In genomic region chr9:7784615-7785012, GRCm38 (mm10) we compare ENCODE assay signal across 11 mouse cellular contexts. TPM values are rescaled to one million over a fixed set of nuclear protein-coding genes. Genes with fewer than 3 reads are reported as not detected.
DNase-seq lines count a peak whose midpoint lies in the region; ATAC-seq and TF ChIP-seq lines count a peak whose summit lies in the region.
"Had no signal": no experiment of that assay in that cellular context is flagged by ENCODE, and none has a peak within 500 bp of the region (broad histone marks: within the 10 kb centered on the region; RNA-seq: fewer than 3 reads in every experiment).

No protein-coding gene starts in this region.

- H3K27ac ChIP-seq in hindbrain, embryonic 10.5 days: peak overlapping the region; percentile 42; the same call in 1 of the 2 replicates
- no peak overlapping the region for H3K27ac ChIP-seq in hindbrain, embryonic 16.5 days (ENCODE audit: low read depth, low read length)
- H3K27ac ChIP-seq in spleen, adult 2 months (ENCODE audit: insufficient read depth, low read length): peak overlapping the region; percentile 4; the same call in 1 of the 2 replicates

- H3K36me3 ChIP-seq in hindbrain, embryonic 10.5 days: peaks cover 63% of the 10 kb centered on the region
- H3K36me3 ChIP-seq in hindbrain, embryonic 16.5 days (ENCODE audit: control insufficient read depth, insufficient read depth, low read length): no peaks in the 10 kb centered on the region
- peaks cover 10% of the 10 kb centered on the region for H3K36me3 ChIP-seq in spleen, adult 2 months (ENCODE audit: control insufficient read depth, insufficient read depth, low read length)

- peak; percentile 37 for DNase-seq in hindbrain, embryonic 10.5 days (ENCODE audit: low spot score)
- DNase-seq in spleen, adult 2 months (ENCODE audit: low read depth in 1 of 2, low spot score in 2 of 2): no peak
- no peak for DNase-seq in spleen, postnatal 10 days (ENCODE audit: low spot score in 2 of 2)
- peak; percentile 46 for DNase-seq in forelimb bud, embryonic 11.5 days (ENCODE audit: low read depth, low spot score)
- DNase-seq in retina, postnatal 1 day: peak; percentile 81
- DNase-seq in testis, postnatal 10 days (ENCODE audit: low spot score): no peak
- DNase-seq: adrenal gland, adult 2 months; cerebellum, postnatal 14 days; kidney, adult 9 months had no signal

- no peaks in the 10 kb centered on the region for H3K27me3 ChIP-seq in hindbrain, embryonic 10.5 days (ENCODE audit: insufficient read depth, poor library complexity, severe bottlenecking)
- no peaks in the 10 kb centered on the region for H3K27me3 ChIP-seq in hindbrain, embryonic 16.5 days (replicated peaks; ENCODE audit: control insufficient read depth, insufficient read depth, low read length)
- H3K27me3 ChIP-seq in spleen, adult 2 months (ENCODE audit: control insufficient read depth, insufficient read depth, low read length): no peaks in the 10 kb centered on the region

- WGBS in hindbrain, embryonic 10.5 days: 38% methylated on average over 1 of the region's 1 CpGs
- 44% methylated on average over 1 of the region's 1 CpGs for WGBS in hindbrain, embryonic 16.5 days
- 53% methylated on average over 1 of the region's 1 CpGs for WGBS in spleen, adult 2 months

- no peaks in the 10 kb centered on the region for H3K9me3 ChIP-seq in hindbrain, embryonic 10.5 days
- H3K9me3 ChIP-seq in hindbrain, embryonic 16.5 days (ENCODE audit: control insufficient read depth, low read length): no peaks in the 10 kb centered on the region

- no peak for TF ChIP-seq CTCF in spleen, adult 2 months (IDR thresholded peaks at IDR 0.05; ENCODE audit: extremely low read depth, insufficient read depth, insufficient read length, insufficient replicate concordance)

- no peak for ATAC-seq in hindbrain, embryonic 16.5 days
- ATAC-seq in granulocyte monocyte progenitor cell, adult 5-6 weeks (replicated peaks; ENCODE audit: poor library complexity, severe bottlenecking): no peak

- no peak overlapping the region for H3K9ac ChIP-seq in hindbrain, embryonic 16.5 days (ENCODE audit: low read depth, low read length)

- no peak overlapping the region for H3K4me3 ChIP-seq in hindbrain, embryonic 10.5 days
- no peak overlapping the region for H3K4me3 ChIP-seq in hindbrain, embryonic 16.5 days (ENCODE audit: low read length)
- no peak overlapping the region for H3K4me3 ChIP-seq in spleen, adult 2 months (ENCODE audit: extremely low read depth, insufficient read depth, insufficient read length)

- no peak for TF ChIP-seq POLR2A in spleen, adult 2 months (IDR thresholded peaks at IDR 0.05; ENCODE audit: low read depth, low read length)

- H3K4me2 ChIP-seq in hindbrain, embryonic 16.5 days (ENCODE audit: low read length): no peak overlapping the region

- H3K4me1 ChIP-seq in hindbrain, embryonic 10.5 days (replicated peaks): peaks cover 19% of the 10 kb centered on the region
- no peaks in the 10 kb centered on the region for H3K4me1 ChIP-seq in hindbrain, embryonic 16.5 days (ENCODE audit: control insufficient read depth, insufficient read depth, low read depth, low read length)
- peaks cover 24% of the 10 kb centered on the region for H3K4me1 ChIP-seq in spleen, adult 2 months (ENCODE audit: control insufficient read depth, insufficient read depth, insufficient read length)

RNA-seq across cellular contexts. Expression of gene Tmem123, which starts 20.8 kb away (rescaled TPM):
- 110 and 126 TPM in 2 replicates for polyA plus RNA-seq in hindbrain, embryonic 10.5 days (2016; fragmentation: Nextera tagmentation; extraction: Ambion mirVana)
- polyA plus RNA-seq in hindbrain, embryonic 16.5 days (2015; fragmentation: Nextera tagmentation; extraction: Ambion mirVana): 20.4 and 23.0 TPM in 2 replicates
- polyA plus RNA-seq in spleen, adult 2 months (2012; rRNA removed): 90.0 and 142 TPM in 2 replicates
- 77.3 and 83.0 TPM in 2 replicates for total RNA-seq in granulocyte monocyte progenitor cell, adult 5-6 weeks (2014; fragmentation: Nextera tagmentation)
- total RNA-seq in granulocyte monocyte progenitor cell, adult 5-6 weeks (2017): 114 and 119 TPM in 2 replicates

RNA-seq across cellular contexts. Expression of gene Birc2, which starts 52.2 kb away (rescaled TPM):
- polyA plus RNA-seq in hindbrain, embryonic 10.5 days (2016; fragmentation: Nextera tagmentation; extraction: Ambion mirVana): 26.6 and 34.6 TPM in 2 replicates
- polyA plus RNA-seq in hindbrain, embryonic 16.5 days (2015; fragmentation: Nextera tagmentation; extraction: Ambion mirVana): 35.4 and 43.5 TPM in 2 replicates
- polyA plus RNA-seq in spleen, adult 2 months (2012; rRNA removed): 16.4 and 17.7 TPM in 2 replicates
- 25.5 and 30.8 TPM in 2 replicates for total RNA-seq in granulocyte monocyte progenitor cell, adult 5-6 weeks (2014; fragmentation: Nextera tagmentation)
- 39.1 and 40.0 TPM in 2 replicates for total RNA-seq in granulocyte monocyte progenitor cell, adult 5-6 weeks (2017)

Comparison
In these comparisons a context has a peak if more than half of its experiments do, and no peak if none do; other contexts are left out.
1. DNase-seq: peak in hindbrain, embryonic 10.5 days (single experiment), forelimb bud, embryonic 11.5 days (single experiment) and retina, postnatal 1 day (single experiment); none in spleen, adult 2 months (0 of 2), spleen, postnatal 10 days (0 of 2) and testis, postnatal 10 days (single experiment).